Mouse (Mus musculus): ENCODE measurements around the gene AI182371.

AI182371 gene

DNA sequence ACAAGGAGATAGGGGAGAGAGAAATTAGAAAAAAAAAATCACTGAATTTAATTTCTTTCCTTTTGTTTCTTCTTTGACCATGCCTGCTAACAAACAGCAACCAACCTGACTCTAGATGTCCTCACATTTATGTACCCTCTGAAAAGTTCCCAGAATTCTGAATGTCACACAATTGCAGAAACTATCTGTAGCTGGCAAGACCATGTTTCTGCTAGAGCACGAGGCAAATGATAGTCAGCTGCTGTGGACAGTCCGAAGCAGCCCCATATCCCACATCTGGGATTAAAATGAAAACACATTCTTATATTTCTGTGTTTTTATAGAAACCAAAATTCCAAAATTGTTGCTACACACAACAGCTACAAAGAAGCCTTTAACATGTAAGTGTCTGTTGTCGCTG, at the start of gene AI182371:
Gene AI182371, minus strand, starts transcription at position 101 of the 400 bp plus-strand sequence.
- DNase-seq (ENCODE audit: low spot score) = no peak

DNA sequence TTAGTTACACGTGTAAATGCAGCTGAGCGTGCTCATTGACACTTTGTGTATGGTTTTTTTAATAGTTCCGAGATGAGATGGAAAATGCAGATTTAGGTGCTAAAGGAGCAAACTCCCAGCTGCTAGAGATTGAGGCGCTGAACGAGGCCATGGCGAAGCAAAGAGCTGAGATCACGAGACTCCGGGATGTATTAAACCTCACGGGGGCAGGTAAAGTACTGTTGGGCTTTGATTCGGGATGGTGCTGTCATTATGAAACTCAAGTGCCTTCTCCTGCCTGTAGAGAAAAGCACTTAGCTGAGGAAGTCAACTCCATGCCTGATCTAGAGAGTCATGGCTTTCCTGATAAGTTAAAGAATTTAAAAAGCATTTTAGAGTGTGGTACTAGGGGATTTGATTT, 47.5 kb upstream of the AI182371 start:
- DNase-seq (ENCODE audit: low spot score) = no peak

DNA sequence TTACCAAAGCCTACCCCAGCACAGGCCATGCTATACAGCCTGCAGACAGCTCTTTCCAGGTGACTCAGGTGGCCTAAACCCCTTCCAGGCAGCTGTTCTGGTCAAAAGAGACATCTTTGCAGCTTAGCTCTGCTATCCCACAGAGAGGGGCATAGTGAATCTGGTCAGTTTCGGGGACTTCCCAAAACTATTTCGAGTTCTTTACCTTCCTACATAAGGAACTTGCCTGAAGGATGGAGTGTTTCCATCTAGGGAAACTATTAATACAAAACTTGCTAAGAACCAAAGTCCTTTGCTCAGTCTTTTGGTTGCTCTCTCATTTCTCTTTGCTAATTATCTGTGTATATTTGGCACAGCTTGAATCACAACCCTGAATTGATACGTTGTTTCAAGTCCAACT, 40.3 kb upstream of the AI182371 start:
- no peak for DNase-seq (ENCODE audit: low spot score)

GRCm38 (mm10) chr2:35138576-35138975, 37.2 kb upstream of the AI182371 start:
- DNase-seq (ENCODE audit: low spot score) = no peak

GRCm38 (mm10) chr2:35133891-35134290, 32.5 kb upstream of the AI182371 start:
- no peak for DNase-seq (ENCODE audit: low spot score)

DNA sequence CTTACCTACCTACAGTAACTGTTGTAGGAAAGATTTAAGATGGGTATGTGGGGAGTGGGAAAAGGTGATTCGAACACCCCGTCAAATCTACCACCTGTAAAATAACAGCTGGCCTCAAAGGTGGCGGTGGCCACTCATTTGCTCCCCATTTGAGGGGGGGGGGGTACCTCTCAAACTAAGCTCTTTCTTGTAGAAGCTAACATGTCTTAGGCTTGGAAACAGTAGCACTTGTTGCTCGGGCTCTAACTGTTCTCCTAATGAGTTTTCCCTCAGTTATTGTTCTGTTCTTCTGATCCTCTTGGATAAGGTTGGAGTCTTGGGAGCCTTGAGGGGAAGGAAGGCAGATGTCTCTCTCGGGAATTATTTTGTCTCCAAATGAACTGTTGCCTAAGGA, 31.3 kb upstream of the AI182371 start:
- peak; percentile 29 for DNase-seq (ENCODE audit: low spot score)

DNA sequence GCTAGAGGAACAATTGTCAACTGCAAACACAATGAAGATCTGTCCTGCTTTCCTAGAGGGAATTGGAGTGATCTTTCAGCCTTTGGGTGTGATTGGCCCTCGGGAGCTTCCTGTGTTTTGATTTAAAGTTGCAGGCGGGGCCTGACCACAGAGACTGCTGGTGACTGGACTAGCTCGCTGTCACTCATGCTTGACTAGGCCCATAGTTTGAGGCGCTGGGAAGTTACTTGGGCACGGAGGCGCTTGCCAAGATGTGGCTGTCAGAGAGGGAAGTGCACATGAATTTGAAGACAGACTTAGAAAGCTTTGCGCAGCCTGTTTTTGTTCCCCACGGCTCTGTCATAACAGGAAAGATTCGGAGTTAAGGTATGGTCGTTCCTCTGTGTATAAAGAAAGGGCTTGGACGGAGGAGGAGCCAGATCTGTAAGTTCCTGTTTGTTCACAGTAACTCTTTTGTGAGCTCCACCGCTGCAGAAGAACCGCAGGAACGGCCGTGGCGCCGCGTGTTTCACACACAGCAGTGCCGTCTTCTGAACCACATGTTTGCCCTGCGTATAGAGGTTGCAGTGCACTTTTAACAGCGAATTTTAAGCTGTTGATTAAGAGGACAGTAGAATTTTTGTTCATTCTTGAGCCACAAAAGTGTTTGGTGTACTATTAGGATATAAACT, 30.8 kb upstream of the AI182371 start:
- DNase-seq (ENCODE audit: low spot score) = peak; percentile 98

GRCm38 (mm10) chr2:35131491-35131890, 30.1 kb upstream of the AI182371 start:
- peak; percentile 7 for DNase-seq (ENCODE audit: low spot score)

DNA sequence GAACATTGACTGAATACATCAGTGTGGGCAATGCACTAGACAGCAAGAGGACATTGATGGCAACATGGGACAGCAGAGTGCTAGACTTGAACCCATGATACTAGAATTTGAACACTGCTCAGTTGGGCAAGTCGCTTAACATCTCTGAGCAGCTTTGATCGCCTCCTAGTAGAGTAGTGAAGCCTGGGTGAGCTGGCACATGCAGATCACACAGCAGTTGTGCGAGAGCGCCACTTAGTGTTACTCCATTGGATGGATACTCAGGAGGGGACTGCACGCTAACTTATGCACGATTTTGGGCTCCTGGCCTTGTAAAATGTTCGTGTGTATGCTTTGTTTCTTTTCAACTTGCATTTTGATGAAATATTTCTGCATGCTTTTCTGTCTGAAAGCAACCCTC, 23.4 kb upstream of the AI182371 start:
- DNase-seq (ENCODE audit: low spot score) = no peak

- DNase-seq (ENCODE audit: low spot score) = no peak
These were observed 9.2 kb upstream of the AI182371 start for GRCm38 (mm10) chr2:35110521-35110920.

DNA sequence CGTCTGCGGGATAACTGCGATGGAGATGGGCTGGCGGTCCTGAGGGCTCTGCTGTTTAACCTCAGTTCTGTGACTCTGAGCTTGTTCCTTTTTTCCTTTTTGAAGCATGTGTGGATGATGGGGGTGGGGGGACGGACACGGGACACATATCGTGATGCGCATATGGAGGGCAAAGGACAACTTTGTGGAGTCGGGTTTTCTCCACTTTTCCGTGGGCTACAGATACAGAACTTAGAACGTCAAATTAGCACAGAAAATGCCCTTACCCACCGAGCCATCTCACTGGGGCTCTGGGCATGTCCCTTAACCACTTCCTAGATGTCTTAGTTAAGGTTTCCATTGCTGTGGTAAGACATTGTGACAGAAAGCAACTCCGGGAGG, 8.6 kb upstream of the AI182371 start:
- DNase-seq (ENCODE audit: low spot score) = no peak

DNA sequence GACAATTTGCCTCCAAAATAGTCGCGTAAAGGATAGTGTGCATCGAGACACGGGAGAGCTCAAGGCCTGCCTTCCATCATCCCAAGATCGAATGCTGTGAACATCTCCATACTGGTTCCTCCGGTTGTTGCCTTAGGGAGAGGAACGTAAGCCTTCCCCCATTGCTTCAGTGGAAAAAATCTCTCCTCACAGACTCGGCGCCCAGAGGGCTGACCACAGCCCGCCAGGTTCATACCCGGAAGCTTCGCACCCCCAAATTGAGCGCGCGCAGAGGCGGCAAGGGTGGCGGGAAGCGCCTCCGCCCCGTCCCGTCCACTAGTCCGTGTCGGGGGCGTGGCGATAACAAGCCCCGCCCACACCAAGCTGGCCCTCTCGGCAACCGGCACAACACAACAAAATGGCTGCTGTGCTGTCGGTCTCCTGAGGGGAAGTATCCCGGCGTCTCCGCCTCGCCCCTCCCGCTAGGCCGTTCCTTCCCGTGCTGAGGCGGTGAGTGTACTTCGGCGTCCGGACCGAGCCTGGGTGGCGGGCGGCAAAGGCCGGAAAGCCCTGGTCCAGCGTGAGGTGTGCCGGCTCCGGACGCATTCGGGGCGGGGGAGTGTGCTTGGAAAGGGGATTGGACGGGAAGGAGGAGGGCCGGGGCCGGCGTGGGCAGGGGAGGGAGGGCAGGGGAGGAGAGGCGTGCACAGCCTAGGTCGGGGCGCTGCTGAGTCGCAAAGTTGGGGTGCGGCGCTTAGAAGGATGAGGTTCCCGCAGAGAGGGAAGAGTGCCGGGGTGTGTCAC, 8.0 kb upstream of the AI182371 start, which contains the start of gene Cntrl:
Gene Cntrl, plus strand, starts transcription at position 352 of the 783 bp plus-strand sequence.
- peak; percentile 96 for DNase-seq (ENCODE audit: low spot score)

- DNase-seq (ENCODE audit: low spot score) = peak; percentile 55
These were observed 7.4 kb upstream of the AI182371 start for GRCm38 (mm10) chr2:35108712-35109111.

GRCm38 (mm10) chr2:35107984-35108635, 6.8 kb upstream of the AI182371 start:
- DNase-seq (ENCODE audit: low spot score) = peak; percentile 53

GRCm38 (mm10) chr2:35104843-35105242, 3.5 kb upstream of the AI182371 start:
- no peak for DNase-seq (ENCODE audit: low spot score)

DNA sequence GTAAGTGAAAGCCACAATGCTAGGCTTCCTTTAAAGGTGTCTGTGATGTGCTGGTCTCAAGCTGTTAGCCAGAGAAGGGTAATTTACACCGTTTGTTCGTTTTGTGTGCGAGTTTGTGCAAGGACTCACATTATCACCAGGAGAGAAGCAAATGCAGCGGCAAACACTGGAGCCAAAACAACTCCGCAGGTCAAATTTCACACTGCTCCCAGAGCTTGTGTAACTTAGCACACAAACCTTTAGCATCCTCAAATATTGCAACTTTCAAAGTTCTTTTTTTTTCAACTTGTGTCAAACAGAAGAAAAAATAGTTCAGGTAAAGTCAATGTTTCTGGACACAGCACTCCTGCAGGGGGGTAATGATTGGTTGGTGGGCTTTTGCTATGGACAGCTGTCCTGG, 2.2 kb upstream of the AI182371 start:
- DNase-seq (ENCODE audit: low spot score) = no peak

DNA sequence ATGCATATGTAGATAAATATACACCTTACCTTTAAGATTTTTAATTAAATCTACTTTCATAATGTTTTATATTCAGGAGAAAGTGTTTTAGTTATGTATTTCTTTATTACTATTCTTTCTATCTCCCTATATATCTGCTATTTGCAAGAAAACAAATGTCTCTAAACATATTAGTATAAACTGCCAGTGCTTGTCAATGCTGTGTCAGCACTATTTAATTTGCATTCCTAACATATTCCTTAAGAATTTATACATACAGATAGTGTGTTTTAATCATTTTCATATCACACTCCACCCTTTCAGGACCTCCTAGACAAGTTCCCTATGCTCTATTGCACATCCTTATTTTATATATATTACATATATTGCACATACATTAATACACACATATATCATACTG, 1.4 kb upstream of the AI182371 start:
- no peak for DNase-seq (ENCODE audit: low spot score)

DNA sequence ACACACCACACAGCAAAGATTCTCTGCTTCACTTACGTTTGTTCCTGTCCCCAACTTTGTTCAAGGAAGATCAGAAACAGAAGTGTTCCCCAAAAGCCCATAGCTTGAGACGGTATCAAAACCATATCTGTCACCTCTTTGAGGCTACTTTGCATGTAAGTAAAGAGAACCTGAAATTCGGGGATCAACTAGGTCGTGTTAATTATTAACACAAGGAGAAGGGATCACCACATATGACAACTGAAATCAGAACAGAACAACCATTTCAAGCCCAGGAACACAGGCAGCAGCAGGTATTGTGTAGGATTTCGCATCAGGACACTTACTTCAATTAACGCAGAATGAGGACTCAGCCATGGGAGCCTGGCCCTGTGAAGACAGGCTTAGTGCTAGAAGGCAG, 814 bp downstream of the AI182371 start:
- no peak for DNase-seq (ENCODE audit: low spot score)

GRCm38 (mm10) chr2:35087418-35087817, 13.9 kb downstream of the AI182371 start:
- DNase-seq (ENCODE audit: low spot score) = no peak

DNA sequence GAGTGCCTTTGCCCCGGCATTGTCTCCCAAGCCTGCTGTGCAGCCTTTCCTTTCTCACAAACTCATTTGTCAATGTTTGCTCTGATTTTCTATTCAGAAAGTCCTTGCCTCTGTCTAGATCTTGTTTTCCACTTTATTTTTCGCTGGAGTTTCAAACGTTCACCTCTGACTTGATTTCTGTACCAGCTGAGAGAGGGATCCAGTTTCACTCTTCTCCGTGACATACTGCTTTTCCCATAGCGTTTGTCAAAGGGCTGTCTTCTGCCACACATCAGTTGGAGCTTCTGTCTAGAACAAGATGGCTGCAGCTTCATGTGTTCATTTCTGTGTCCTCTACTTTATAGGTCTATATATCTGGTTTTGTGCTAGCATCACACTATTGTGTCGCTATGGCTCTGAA, 22.2 kb downstream of the AI182371 start:
- no peak for DNase-seq (ENCODE audit: low spot score)

GRCm38 (mm10) chr2:35074328-35074727, 27.0 kb downstream of the AI182371 start:
- no peak for DNase-seq (ENCODE audit: low spot score)

DNA sequence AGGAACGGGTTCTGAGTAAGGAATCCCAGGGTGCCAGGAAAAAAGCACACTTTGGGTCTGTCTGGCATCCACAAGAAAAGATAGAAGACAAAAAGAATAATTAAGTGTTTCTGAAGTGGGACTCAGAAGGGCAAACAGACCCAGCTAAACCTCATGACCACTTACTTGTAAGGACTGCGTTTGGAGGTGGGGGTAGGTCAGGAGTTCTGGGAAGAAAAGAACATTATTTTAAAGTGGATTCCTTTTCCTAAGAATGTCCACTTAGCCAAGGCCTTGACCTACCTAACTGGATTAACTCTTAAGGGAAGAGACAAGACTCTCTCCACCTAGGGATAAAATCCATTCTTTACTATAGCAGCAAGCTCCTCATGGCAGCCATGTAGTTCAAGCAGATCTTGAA, 28.8 kb downstream of the AI182371 start:
- DNase-seq (ENCODE audit: low spot score) = no peak

DNA sequence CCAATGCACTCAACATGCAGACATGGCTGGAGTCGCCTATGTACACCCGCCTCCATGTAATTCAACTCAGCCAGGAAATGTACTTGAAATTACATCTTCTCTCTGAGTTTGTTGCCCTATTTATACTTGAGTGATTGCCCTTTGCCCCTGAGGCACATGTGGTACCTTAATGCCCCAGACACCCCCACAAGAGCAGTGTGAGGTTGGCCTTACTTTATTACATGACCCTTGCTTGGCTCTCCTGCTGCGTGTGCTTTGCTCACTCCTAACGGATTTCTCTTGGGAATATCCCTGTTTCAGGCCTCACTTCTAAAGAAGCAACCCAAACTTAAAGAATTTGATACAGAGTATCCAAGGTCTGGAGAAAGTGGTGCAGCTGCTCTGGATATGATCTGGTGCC, 31.1 kb downstream of the AI182371 start:
- DNase-seq (ENCODE audit: low spot score) = no peak

Data from retina, embryonic 14.5 days (tissue).